Mouse (Mus musculus): ENCODE measurements around the gene Olfr924. TPM values are rescaled to one million over a fixed set of nuclear protein-coding genes. Genes with fewer than 3 reads are reported as not detected.
"Not testable (repeated sequence)": the region's sequence is repeated elsewhere in the genome, so short reads cannot be mapped to it uniquely, and the experiment has no call there.

Olfr924 gene
- not detected in 2 replicates for polyA plus RNA-seq (2015; fragmentation: Nextera tagmentation; extraction: Ambion mirVana)

DNA sequence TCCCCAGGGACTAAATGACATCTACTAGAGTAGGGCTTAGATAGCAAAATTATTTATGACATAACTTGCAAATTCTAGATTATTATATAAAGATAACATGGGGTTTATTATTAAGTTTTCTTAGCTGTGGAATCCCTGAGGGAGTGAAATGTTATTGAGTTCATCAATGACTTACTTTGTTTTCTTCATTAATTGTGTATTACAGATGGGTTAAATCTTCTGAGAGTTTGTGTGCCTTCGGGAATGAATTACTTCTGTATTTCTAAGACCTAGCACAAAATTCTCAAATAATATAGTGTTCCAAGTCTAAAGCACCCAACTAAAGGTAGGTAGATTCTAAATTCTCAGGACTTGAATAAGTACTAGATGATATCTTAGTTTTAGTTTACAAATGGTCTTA lies at the start of gene Olfr924:
Olfr924 (plus strand) TSS at position 301 of the 400 bp plus-strand sequence.
- no peak for ATAC-seq (ENCODE audit: low read depth)
- Histone ChIP-seq H3K36me3 (ENCODE audit: control insufficient read depth, insufficient read depth, low read length) (no peaks in the 10 kb centered on the region), H3K4me1 (replicated peaks; ENCODE audit: control insufficient read depth, insufficient read depth, low read length) (no peaks in the 10 kb centered on the region), H3K27me3 (ENCODE audit: control insufficient read depth, insufficient read depth, low read depth, low read length) (no peaks in the 10 kb centered on the region), H3K27ac (ENCODE audit: low read length) (no peak within 1 kb of the TSS), H3K4me3 (ENCODE audit: low read length) (no peak within 1 kb of the TSS), H3K9ac (ENCODE audit: low read length) (no peak within 1 kb of the TSS), H3K9me3 (ENCODE audit: control insufficient read depth, low read length) (no peaks in the 10 kb centered on the region), H3K4me2 (ENCODE audit: low read depth, low read length) (no peak within 1 kb of the TSS)
- 83% methylated on average over 1 of the region's 1 CpGs for WGBS

DNA sequence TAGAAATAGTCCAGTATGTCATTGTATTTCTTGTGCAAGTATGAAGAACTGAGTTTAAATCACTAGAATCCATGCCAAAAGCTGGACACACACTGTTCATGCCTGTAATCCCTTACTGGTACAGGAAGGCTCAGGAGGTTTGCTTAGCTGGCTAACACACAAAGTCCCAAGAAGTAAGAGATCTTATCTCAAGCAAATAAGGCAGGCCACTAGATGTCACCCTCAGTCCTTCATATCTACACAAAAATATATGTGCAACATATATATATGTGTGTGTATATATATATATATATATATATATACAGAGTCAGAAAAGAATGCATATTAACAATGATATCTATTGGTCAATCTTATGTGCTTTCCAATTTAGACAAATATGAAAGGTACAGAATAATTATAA lies 38.6 kb upstream of the Olfr924 start:
- Histone ChIP-seq H3K9ac (ENCODE audit: low read length) (no peak overlapping the region), H3K4me2 (ENCODE audit: low read depth, low read length) (no peak overlapping the region), H3K9me3 (ENCODE audit: control insufficient read depth, low read length) (no peaks in the 10 kb centered on the region), H3K27ac (ENCODE audit: low read length) (no peak overlapping the region), H3K4me3 (ENCODE audit: low read length) (no peak overlapping the region), H3K36me3 (ENCODE audit: control insufficient read depth, insufficient read depth, low read length) (no peaks in the 10 kb centered on the region), H3K27me3 (ENCODE audit: control insufficient read depth, insufficient read depth, low read depth, low read length) (no peaks in the 10 kb centered on the region), H3K4me1 (replicated peaks; ENCODE audit: control insufficient read depth, insufficient read depth, low read length) (no peaks in the 10 kb centered on the region)
- ATAC-seq (ENCODE audit: low read depth), result no peak

DNA sequence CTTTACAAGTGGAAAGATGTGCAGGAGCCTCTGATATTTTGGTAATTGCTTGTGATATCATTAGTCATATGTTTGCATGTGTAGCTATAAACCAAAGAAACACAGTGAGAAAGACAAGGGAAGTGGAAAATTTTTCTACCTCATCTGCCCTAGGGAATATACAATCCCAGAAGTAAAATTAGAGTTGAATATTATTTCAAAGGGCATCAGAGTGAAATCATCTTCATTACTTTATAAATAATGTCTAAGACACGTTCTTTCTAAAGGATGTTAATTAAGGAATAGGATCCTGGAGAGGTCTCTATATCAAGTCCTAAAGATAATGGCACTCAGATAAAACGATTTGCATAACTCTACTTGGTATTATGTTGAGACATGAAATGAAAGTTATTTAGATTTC lies 29.9 kb upstream of the Olfr924 start, which contains the start of gene Olfr922:
Olfr922 (plus strand) TSS at position 301 of the 400 bp plus-strand sequence.
- no peak within 1 kb of the TSS for H3K9ac ChIP-seq (ENCODE audit: low read length)
- H3K27ac ChIP-seq (ENCODE audit: low read length), result no peak within 1 kb of the TSS
- no peak for ATAC-seq (ENCODE audit: low read depth)
- H3K4me3 ChIP-seq (ENCODE audit: low read length), result no peak within 1 kb of the TSS
- 50% methylated on average over 2 of the region's 2 CpGs for WGBS
- H3K27me3 ChIP-seq (ENCODE audit: control insufficient read depth, insufficient read depth, low read depth, low read length), result no peaks in the 10 kb centered on the region
- no peaks in the 10 kb centered on the region for H3K36me3 ChIP-seq (ENCODE audit: control insufficient read depth, insufficient read depth, low read length)
- H3K4me1 ChIP-seq (replicated peaks; ENCODE audit: control insufficient read depth, insufficient read depth, low read length), result no peaks in the 10 kb centered on the region
- no peaks in the 10 kb centered on the region for H3K9me3 ChIP-seq (ENCODE audit: control insufficient read depth, low read length)
- H3K4me2 ChIP-seq (ENCODE audit: low read depth, low read length), result no peak within 1 kb of the TSS

DNA sequence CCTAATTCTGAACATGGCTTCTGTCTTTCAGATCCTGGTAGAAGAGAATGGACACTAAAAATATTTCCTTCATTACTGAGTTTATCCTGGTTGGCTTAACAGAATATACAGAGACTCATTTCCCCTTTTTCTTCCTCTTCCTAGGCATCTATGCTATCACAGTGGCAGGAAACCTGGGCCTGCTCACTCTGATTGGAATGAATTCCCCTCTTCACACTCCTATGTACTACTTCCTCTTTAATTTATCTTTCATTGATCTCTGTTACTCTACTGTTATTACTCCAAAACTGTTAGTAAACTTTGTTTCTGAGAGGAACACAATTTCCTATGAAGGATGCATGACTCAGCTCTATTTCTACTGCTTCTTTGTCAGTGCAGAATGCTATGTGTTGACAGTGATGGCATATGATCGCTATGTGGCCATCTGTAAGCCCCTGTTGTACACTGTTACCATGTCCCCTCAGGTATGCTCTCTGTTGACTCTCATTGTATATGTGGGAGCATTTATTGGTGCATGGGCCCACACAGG lies 28.7 kb upstream of the Olfr924 start:
- H3K4me2 ChIP-seq (ENCODE audit: low read depth, low read length), result no peak overlapping the region
- no peaks in the 10 kb centered on the region for H3K4me1 ChIP-seq (replicated peaks; ENCODE audit: control insufficient read depth, insufficient read depth, low read length)
- H3K4me3 ChIP-seq (ENCODE audit: low read length), result no peak overlapping the region
- no peak for ATAC-seq (ENCODE audit: low read depth)
- no peak overlapping the region for H3K27ac ChIP-seq (ENCODE audit: low read length)
- 66% methylated on average over 1 of the region's 1 CpGs for WGBS
- no peaks in the 10 kb centered on the region for H3K27me3 ChIP-seq (ENCODE audit: control insufficient read depth, insufficient read depth, low read depth, low read length)
- H3K9me3 ChIP-seq (ENCODE audit: control insufficient read depth, low read length), result no peaks in the 10 kb centered on the region
- no peak overlapping the region for H3K9ac ChIP-seq (ENCODE audit: low read length)
- H3K36me3 ChIP-seq (ENCODE audit: control insufficient read depth, insufficient read depth, low read length), result no peaks in the 10 kb centered on the region

DNA sequence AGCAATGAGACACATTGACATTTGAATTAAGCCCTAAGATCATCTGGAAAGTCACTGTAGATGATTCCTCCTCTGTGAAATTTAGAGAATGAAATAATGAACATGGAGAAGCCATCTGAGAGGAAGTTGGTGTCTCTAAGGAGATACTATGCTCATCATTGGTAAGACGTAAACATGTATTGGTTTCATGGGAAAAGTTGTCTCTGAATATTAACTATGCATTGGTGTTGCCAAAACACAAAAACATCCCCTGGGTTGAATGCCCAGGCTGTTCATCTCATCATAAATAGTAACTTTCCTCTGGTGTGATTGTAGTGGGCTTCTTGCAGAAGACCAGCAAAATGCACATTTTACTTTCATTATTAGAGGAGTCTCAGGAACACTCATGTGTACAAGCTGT lies 18.0 kb upstream of the Olfr924 start, which contains the start of gene Olfr923:
Olfr923 (plus strand) TSS at position 301 of the 400 bp plus-strand sequence.
- WGBS, result 74% methylated on average over 1 of the region's 1 CpGs
- H3K4me3 ChIP-seq (ENCODE audit: low read length), result no peak within 1 kb of the TSS
- H3K27me3 ChIP-seq (ENCODE audit: control insufficient read depth, insufficient read depth, low read depth, low read length), result no peaks in the 10 kb centered on the region
- H3K4me1 ChIP-seq (replicated peaks; ENCODE audit: control insufficient read depth, insufficient read depth, low read length), result no peaks in the 10 kb centered on the region
- H3K36me3 ChIP-seq (ENCODE audit: control insufficient read depth, insufficient read depth, low read length), result no peaks in the 10 kb centered on the region
- H3K27ac ChIP-seq (ENCODE audit: low read length), result no peak within 1 kb of the TSS
- H3K9me3 ChIP-seq (ENCODE audit: control insufficient read depth, low read length), result no peaks in the 10 kb centered on the region
- H3K9ac ChIP-seq (ENCODE audit: low read length), result no peak within 1 kb of the TSS
- H3K4me2 ChIP-seq (ENCODE audit: low read depth, low read length), result no peak within 1 kb of the TSS
- ATAC-seq (ENCODE audit: low read depth), result no peak

DNA sequence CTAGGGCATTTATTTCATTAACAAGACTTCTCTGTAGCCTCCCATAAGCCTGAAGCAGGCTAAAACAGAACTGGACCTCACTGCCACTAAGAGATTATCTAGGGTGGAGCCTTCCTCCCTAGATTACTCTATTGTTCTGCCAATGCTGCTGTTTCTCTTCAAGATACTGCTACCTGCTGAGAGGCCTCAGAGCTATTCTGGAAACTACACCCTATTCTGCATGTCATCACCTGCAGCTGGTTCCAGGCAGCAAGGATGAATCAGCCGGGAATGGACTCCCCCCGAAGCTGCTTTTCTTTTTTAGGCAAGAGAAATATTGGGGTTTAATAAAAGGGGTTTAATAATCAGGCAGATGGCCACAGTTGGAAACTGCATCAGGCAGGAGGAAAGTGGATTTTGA lies 11.2 kb upstream of the Olfr924 start:
- Histone ChIP-seq H3K27me3 (ENCODE audit: control insufficient read depth, insufficient read depth, low read depth, low read length) (no peaks in the 10 kb centered on the region), H3K36me3 (ENCODE audit: control insufficient read depth, insufficient read depth, low read length) (no peaks in the 10 kb centered on the region), H3K4me1 (replicated peaks; ENCODE audit: control insufficient read depth, insufficient read depth, low read length) (no peaks in the 10 kb centered on the region), H3K9ac (ENCODE audit: low read length) (no peak overlapping the region), H3K27ac (ENCODE audit: low read length) (no peak overlapping the region), H3K4me2 (ENCODE audit: low read depth, low read length) (no peak overlapping the region), H3K9me3 (ENCODE audit: control insufficient read depth, low read length) (no peaks in the 10 kb centered on the region), H3K4me3 (ENCODE audit: low read length) (no peak overlapping the region)
- 74% methylated on average over 2 of the region's 2 CpGs for WGBS
- no peak for ATAC-seq (ENCODE audit: low read depth)

DNA sequence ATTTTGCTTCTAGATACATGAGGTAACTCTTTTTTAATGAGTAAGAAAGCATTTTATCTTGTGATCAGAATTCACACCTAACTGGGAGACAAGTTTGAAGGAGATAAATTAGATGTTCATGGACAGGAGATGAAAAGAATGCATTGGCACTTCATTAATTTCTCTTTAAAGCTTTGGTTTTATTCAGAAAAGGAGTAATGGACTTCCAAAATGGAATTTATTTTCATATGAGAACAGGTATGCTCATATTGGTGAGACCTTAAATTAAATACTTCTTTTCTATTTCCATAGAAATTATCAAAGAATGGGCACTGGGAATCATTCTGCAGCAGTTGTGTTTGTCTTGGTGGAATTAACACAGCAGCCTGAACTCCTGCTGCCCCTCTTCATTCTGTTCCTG lies 10.5 kb downstream of the Olfr924 start, which contains the start of gene Olfr26:
Olfr26 (plus strand) TSS at position 301 of the 400 bp plus-strand sequence.
- H3K4me2 ChIP-seq (ENCODE audit: low read depth, low read length), result no peak within 1 kb of the TSS
- H3K27me3 ChIP-seq (ENCODE audit: control insufficient read depth, insufficient read depth, low read depth, low read length), result no peaks in the 10 kb centered on the region
- no peak within 1 kb of the TSS for H3K9ac ChIP-seq (ENCODE audit: low read length)
- H3K4me3 ChIP-seq (ENCODE audit: low read length), result no peak within 1 kb of the TSS
- ATAC-seq (ENCODE audit: low read depth), result no peak
- H3K4me1 ChIP-seq (replicated peaks; ENCODE audit: control insufficient read depth, insufficient read depth, low read length), result no peaks in the 10 kb centered on the region
- no peak within 1 kb of the TSS for H3K27ac ChIP-seq (ENCODE audit: low read length)
- no peaks in the 10 kb centered on the region for H3K9me3 ChIP-seq (ENCODE audit: control insufficient read depth, low read length)
- no peaks in the 10 kb centered on the region for H3K36me3 ChIP-seq (ENCODE audit: control insufficient read depth, insufficient read depth, low read length)

DNA sequence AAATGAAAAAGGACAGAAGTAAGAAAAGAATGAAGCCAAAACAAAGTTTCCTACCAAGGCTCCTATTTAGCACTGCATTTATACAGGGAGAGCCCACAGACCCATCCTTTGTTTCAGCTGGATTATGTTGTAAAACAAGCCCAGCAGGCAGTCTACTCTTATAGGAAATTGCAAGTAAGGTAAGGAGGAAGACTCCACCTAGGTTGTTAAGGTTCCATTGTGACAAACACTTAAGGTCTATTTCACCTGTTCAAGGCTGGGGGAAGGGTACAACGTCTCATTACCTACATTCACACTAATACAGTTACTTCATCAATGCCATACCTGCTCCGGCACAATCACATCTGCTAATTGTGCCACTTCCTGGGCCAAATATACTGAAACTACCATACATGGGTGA lies 30.6 kb downstream of the Olfr924 start:
- H3K4me2 ChIP-seq (ENCODE audit: low read depth, low read length); H3K9me3 ChIP-seq (ENCODE audit: control insufficient read depth, low read length); H3K27ac ChIP-seq (ENCODE audit: low read length); H3K4me1 ChIP-seq (replicated peaks; ENCODE audit: control insufficient read depth, insufficient read depth, low read length); ATAC-seq (ENCODE audit: low read depth); H3K27me3 ChIP-seq (ENCODE audit: control insufficient read depth, insufficient read depth, low read depth, low read length); H3K9ac ChIP-seq (ENCODE audit: low read length); H3K36me3 ChIP-seq (ENCODE audit: control insufficient read depth, insufficient read depth, low read length); H3K4me3 ChIP-seq (ENCODE audit: low read length): not testable (repeated sequence)
- whole genome bisulfite sequencing, result 52% methylated on average over 2 of the region's 2 CpGs

DNA sequence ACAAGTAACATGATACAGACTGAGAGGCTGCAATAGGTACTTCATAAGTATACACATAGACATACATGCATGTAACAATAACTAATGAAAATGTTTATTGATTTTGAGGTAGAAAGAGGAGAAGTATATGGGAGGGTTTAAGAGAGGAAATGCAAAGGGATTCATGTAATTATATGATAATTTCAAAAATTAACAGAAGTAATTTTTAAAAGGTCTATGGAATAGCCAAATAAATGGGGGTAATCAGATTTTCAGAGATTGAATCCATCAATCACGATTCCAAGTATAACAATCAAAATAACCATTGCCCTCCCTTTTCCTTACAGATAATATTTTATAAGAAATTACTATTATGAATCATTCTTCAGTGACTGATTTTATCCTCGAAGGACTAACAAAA lies 32.6 kb downstream of the Olfr924 start, which contains the start of gene Olfr926:
Olfr926 (plus strand) TSS at position 301 of the 400 bp plus-strand sequence.
- Histone ChIP-seq H3K27me3 (ENCODE audit: control insufficient read depth, insufficient read depth, low read depth, low read length) (no peaks in the 10 kb centered on the region), H3K4me3 (ENCODE audit: low read length) (no peak within 1 kb of the TSS), H3K4me1 (replicated peaks; ENCODE audit: control insufficient read depth, insufficient read depth, low read length) (no peaks in the 10 kb centered on the region), H3K27ac (ENCODE audit: low read length) (no peak within 1 kb of the TSS), H3K9me3 (ENCODE audit: control insufficient read depth, low read length) (no peaks in the 10 kb centered on the region; the same call in 1 of the 2 replicates), H3K4me2 (ENCODE audit: low read depth, low read length) (no peak within 1 kb of the TSS), H3K9ac (ENCODE audit: low read length) (no peak within 1 kb of the TSS), H3K36me3 (ENCODE audit: control insufficient read depth, insufficient read depth, low read length) (no peaks in the 10 kb centered on the region)
- 68% methylated on average over 2 of the region's 2 CpGs for WGBS
- no peak for ATAC-seq (ENCODE audit: low read depth)

Measured in lung, embryonic 16.5 days (tissue).